Mouse (Mus musculus): ENCODE data around the gene Tns1.

The Tns1 gene

DNA sequence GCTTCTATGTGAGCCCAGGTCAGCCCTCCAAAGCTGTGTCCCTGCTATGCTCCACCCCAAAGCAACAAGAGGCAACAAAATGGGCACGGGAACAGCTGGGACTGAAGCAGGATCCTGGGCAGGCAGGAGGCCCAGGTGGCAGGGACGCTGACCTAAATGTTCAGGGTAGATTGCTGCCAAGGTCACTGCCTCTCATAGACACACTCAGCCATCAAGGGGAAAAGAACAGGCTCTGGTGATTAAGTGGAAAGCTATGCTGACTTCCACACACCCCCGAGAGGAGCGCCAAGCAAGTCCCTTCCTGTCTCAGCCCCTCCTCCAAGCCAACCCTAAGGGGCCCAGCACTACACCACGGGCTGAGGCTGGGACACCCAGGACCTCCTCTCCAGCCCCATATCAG lies 115.8 kb downstream of the Tns1 start:
- in situ Hi-C loops (cut with MboI; ENCODE audit: low pct_unique_long_range_greater_than_20kb in 1 of 2, low sequenced_read_pairs in 2 of 2, unreplicated experiment in 1 of 2), result no loop called here

DNA sequence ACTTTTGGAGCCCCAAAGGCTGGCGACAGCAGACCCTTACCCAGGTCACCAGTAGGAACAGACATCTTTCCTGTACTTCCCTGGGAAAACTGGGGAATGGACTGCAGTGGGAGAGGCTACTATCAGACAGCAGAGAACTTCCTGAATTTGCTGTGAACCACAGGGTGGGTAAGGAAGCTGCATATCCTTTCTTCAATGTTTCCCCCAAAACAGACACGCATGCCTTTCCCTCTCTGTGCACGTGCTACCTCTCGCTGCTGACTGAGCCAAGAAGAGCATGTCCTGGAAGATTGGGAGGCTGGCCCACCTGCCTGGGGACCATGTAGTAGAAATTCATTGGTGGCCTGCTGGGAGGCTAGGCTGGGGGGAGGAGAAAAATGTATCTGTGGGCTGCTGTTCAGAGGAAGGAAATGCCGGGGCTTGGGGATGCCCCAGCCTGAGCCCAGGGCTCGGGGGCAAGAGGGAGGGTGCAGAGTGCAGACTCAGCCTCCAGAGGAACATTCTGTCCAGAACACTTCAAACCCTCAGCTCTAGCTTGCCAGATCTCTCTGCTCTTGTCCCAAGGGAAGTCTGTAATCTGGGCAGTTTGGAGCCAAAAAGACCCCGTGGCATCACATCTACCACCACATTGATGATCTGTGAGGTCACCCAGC lies 116.7 kb downstream of the Tns1 start:
- in situ Hi-C loops (cut with MboI; ENCODE audit: low pct_unique_long_range_greater_than_20kb in 1 of 2, low sequenced_read_pairs in 2 of 2, unreplicated experiment in 1 of 2), result no loop called here

DNA sequence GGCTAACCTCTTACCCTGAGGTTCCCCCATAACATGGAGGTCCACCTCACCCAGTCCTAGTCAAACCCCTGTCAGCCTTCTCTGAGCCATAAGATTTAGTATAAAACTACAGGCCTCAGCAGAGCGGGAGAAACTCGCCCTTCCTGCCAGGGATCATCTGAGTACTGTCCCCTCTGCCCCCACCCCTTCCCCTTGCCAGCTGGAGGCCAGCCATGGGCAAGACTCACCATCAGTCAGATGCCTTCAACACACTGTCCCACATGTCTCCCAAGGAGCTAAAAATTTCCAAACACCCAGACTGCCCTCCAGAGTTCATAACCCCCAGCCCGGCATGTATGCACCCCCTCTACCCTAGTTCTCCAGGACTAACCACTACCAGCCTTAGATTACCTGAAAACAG lies 119.2 kb downstream of the Tns1 start:
- in situ Hi-C loops (cut with MboI; ENCODE audit: low pct_unique_long_range_greater_than_20kb in 1 of 2, low sequenced_read_pairs in 2 of 2, unreplicated experiment in 1 of 2), result no loop called here

DNA sequence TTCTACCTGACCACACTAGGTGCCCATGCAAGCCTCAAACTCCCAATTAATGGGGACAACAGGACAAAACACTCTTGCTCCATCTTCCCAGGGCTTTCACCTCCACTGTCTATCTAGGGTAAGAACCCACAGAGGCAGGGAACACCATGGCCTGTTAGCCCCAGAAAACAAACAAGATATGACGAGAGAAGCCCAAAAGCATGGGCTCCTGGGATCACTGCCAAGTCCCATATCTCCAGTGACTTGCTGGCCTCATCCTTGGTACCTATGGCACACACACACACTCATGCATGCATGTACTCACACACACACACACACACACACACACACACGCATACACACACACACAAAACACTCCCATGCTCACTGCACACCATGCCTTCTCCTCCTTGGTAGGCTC lies 120.5 kb downstream of the Tns1 start:
- in situ Hi-C loops (cut with MboI; ENCODE audit: low pct_unique_long_range_greater_than_20kb in 1 of 2, low sequenced_read_pairs in 2 of 2, unreplicated experiment in 1 of 2), result no loop called here

DNA sequence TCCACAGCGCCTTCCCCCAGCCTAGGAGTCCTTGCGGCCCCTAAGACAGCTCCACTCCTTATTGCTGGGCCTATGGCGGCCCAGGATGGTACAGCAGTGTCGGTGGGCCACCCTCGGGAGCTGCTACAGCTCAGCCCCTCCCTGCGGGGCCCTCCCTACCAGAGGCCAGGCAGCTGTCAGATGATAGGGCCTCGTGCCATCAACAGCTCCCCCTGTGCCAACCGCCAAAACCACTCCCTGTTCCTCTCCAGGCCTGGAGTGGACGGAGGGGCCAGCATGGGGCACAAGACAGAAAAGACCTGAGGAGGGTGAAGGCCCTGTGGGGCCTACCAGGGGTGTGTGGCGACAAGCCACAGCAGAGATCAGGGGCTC lies 122.8 kb downstream of the Tns1 start:
- in situ Hi-C loops (cut with MboI; ENCODE audit: low pct_unique_long_range_greater_than_20kb in 1 of 2, low sequenced_read_pairs in 2 of 2, unreplicated experiment in 1 of 2), result no loop called here

DNA sequence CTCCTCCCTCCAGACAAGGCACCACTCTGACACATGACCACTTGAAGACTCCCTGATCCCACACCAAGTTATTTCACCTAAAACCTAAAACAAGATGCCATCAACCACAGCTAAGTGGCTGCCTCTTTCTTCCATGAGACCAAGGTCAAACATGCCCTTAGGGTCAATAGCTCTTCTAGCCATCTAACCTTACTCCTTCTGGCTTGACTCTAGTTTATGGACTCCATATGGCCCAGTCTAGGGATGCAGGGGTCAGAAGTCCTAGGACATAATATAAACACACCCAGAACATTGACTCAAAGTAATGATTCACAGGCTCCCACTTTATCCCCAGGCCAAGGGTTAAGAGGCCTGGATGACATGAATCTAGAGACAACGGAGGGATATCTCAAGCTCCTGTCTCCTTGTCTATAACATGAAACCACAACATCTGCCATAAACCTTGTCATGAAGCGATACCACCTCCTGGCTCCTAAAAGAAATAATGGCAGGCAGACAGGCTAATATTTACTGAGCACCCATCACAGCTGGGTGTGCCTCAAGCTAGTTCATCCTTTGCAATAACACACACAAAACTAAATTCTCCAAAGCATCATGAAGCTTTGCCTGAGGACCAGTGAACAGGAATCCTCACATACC lies 123.3 kb downstream of the Tns1 start:
- in situ Hi-C loops (cut with MboI; ENCODE audit: low pct_unique_long_range_greater_than_20kb in 1 of 2, low sequenced_read_pairs in 2 of 2, unreplicated experiment in 1 of 2), result no loop called here

DNA sequence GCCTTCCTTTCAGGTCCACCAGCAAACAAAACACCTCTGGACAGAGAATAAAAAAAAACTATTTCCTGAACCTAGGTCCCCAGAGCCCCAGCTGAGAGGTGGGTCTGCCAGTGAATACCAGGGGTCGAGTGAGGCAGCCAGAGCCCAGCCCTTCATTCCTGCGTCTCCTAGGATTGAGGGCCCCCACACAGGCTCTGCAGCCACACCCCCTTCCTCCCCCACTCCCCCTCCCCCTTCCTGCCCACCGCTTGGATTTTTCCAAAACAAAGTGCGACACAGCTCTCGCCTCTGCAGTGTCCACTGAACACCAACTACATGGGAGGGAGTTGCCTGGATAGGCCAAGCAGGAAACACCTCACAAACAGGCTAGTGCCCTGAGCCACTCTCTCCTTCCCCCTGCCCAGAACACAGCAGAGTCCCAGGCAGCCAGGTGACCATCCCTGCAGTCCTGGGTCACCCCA lies 124.0 kb downstream of the Tns1 start:
- in situ Hi-C loops (cut with MboI; ENCODE audit: low pct_unique_long_range_greater_than_20kb in 1 of 2, low sequenced_read_pairs in 2 of 2, unreplicated experiment in 1 of 2), result no loop called here

DNA sequence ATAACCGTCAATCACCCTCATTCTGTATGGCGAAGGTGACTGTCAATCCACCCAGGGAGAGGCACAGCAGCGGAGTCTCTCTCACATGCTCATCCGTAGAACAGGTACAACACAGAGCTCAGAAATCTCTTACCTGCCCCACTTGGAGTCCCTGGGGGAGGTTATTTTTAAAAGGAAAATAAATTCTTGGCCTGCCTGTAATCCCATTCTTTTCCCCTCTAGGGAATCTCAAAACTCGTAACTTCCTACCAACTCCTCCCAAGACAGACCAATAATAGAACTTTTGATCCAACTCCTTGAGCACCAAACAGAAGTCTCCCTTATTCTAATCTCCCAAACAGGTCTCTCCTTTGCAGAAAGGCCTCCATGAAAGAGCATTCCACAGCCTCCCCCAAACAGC lies 124.7 kb downstream of the Tns1 start:
- in situ Hi-C loops (cut with MboI; ENCODE audit: low pct_unique_long_range_greater_than_20kb in 1 of 2, low sequenced_read_pairs in 2 of 2, unreplicated experiment in 1 of 2), result loop anchor here in 1 of 2 experiments (5.0 kb wide), 1 partner anchor 78 kb away; no protein-coding TSS in a partner anchor

DNA sequence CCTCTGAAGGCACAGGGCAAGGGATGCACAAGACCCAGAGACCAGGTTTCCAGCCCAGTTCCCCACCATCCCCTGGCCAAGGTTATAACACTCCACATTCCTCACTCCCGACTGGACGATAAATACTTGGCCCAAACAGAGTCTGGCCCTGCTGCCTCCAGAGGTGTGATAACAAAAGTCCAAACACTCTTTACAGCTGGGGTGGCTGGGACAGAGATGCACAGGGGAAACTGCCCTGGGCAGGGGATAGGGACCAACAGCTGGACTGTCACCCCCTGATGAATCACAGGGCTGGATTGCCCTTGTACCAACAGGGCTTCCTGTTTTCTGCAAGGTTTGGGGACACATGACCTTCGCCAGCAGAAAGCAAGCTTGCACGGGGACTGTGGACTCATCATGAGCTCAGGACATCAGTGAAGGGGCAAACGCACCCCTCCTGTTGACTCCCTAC lies 125.3 kb downstream of the Tns1 start:
- in situ Hi-C loops (cut with MboI; ENCODE audit: low pct_unique_long_range_greater_than_20kb in 1 of 2, low sequenced_read_pairs in 2 of 2, unreplicated experiment in 1 of 2), result loop anchor here in 1 of 2 experiments (5.0 kb wide), 1 partner anchor 78 kb away; no protein-coding TSS in a partner anchor

DNA sequence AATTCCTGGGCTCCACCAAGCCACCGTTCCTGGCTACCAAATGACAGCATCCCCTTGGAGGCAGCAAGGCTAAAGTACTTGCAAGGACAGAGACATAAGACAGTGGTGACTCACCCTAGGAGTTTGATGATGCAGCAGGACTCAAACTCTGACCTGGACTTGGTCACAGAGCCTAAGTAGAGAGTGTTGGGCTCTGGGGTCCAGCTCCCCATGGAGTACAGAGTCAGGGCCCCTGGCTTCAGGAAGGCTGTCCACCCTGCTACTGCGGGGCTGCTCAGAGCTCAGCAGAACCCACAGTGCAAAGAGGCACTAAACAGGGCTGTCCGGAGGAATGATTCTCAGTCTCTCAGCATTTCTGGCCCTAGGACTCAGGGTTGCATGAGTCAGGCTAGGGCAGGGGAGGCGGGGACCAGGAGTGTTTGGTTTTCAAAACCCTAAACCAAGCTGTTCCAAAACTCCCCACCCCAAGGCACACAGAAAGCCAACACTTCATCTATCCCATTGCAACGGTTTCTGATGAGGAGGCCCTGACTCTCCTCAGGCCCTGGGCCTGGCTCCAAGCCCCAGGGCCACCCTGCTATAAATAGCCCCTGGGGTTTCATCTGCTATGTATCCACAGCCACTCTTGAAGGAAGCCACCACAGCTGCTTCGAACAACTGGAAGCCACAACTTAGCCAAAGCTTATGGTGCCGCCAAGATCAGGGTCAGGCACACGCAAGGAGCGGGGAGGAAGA lies 126.0 kb downstream of the Tns1 start:
- in situ Hi-C loops (cut with MboI; ENCODE audit: low pct_unique_long_range_greater_than_20kb in 1 of 2, low sequenced_read_pairs in 2 of 2, unreplicated experiment in 1 of 2), result loop anchor here in 1 of 2 experiments (5.0 kb wide), 1 partner anchor 79 kb away; no protein-coding TSS in a partner anchor

DNA sequence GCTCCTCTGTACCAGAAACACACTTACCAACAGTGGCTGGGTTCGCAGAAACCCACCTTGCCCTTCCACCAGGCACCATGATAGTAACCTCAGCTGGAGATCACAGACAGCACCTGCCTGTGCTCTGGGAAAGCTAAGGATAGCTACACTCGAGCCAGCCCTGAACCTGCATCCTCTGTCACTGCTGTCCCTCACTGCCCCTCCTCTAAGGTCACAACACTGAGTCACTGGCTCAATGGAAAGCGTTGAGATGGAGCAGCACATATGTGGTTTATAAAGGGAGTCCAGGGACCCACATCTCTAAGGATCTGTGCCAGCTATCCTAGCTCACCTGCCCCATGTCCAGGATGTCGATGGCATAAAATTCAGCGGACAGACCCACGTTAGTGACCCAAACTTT lies 126.9 kb downstream of the Tns1 start:
- in situ Hi-C loops (cut with MboI; ENCODE audit: low pct_unique_long_range_greater_than_20kb in 1 of 2, low sequenced_read_pairs in 2 of 2, unreplicated experiment in 1 of 2), result loop anchor here in 1 of 2 experiments (5.0 kb wide), 1 partner anchor 80 kb away; no protein-coding TSS in a partner anchor

DNA sequence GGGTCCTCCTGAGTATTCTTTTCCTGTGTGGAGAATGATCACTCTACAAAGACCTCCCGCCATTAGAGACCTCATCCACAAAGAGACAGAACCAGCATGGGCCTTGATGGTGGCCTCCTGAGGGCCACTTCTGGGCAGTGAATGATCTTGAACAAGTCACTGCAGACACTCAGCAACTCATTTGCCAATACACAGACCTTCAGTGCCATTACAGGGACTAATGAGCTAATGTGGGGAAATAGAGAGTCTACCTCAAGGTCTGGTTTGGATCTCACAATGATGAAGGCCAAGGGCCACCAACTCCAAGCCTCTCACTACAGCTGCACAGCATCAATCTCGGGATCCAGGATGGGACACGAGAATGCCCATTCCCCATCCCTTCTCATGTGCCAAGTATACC lies 127.6 kb downstream of the Tns1 start:
- in situ Hi-C loops (cut with MboI; ENCODE audit: low pct_unique_long_range_greater_than_20kb in 1 of 2, low sequenced_read_pairs in 2 of 2, unreplicated experiment in 1 of 2), result loop anchor here in 1 of 2 experiments (5.0 kb wide), 1 partner anchor 81 kb away; no protein-coding TSS in a partner anchor

DNA sequence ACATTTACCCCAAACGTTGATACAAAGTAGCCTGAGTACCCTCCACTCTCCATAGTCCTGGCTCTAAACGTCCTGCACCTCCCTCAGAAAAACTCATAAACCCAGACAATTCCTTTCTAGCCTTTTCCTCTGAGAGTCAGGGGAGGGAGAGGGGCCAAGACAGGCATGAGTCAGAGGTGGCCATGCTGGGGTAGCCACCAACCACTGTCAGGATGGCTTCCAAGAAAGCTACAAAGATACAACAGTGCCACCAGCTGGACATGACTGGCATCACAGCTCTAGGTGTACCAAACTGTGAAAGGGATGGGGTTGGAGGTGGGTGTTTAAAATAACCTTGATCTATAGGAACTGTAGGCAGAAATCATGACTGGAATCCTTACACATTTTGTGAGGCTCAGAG lies 128.0 kb downstream of the Tns1 start:
- in situ Hi-C loops (cut with MboI; ENCODE audit: low pct_unique_long_range_greater_than_20kb in 1 of 2, low sequenced_read_pairs in 2 of 2, unreplicated experiment in 1 of 2), result loop anchor here in 1 of 2 experiments (5.0 kb wide), 1 partner anchor 81 kb away; no protein-coding TSS in a partner anchor

DNA sequence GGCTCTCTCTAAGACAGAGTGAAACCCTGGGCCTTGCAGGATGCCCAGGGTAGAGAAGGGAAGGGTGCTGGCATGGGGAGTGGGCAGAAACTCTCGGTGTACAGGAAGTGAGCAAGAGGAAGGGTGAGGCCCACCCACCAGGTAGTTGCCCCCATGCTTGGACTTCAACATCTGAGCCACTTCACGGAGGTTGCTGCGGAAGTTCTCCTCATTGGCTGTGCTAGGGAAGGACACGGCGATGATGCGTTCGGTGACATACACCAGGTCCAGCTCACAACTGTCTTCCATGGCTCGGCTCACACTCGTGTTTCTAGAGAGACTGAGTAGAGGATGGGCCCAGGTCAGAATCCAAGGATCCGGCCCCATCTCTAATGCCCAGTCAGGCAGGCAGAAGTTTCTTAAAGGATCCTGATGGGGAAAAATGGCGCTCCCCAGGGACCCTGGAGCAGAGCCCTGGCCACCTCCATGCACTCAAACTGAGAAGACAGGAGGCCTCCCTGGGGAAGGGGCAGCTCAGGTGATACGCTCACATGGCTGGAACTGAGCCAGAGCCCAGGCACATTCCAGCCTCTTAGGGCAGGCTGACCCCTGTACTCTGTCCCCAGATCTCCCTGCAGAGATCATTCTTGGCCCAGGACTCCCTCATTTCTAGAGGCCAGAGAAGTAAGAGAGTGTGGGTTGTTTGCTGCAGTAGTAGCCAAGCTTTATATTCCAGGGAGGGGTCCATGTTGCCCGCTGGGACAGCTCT lies 129.0 kb downstream of the Tns1 start:
- in situ Hi-C loops (cut with MboI; ENCODE audit: low pct_unique_long_range_greater_than_20kb in 1 of 2, low sequenced_read_pairs in 2 of 2, unreplicated experiment in 1 of 2), result loop anchor here in 1 of 2 experiments (5.0 kb wide), 1 partner anchor 82 kb away; no protein-coding TSS in a partner anchor

DNA sequence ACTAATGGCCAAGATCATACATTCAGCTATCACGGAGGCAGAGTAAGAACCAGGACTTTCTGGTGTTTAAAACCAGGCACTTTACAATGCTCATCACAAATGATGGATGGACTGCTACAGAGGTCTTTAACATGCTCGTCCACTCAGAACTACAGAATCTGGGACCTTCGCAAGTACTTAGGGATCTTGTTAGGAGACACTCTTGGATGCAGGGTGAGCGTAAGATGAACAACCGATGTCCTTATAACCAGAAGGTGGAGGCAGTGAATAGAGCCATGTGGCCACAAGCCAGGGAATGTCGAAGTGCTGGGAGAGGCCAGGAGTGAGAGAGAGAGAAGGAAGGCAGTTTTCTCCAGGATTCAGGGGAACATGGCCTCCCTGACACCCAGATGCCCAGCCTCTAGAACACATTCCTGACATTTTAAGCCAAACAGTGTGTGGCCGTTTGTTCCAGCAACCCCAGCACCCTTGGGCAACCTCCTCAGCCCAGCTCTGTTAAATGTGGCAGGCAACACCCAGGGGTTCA lies 130.3 kb downstream of the Tns1 start:
- in situ Hi-C loops (cut with MboI; ENCODE audit: low pct_unique_long_range_greater_than_20kb in 1 of 2, low sequenced_read_pairs in 2 of 2, unreplicated experiment in 1 of 2), result no loop called here

DNA sequence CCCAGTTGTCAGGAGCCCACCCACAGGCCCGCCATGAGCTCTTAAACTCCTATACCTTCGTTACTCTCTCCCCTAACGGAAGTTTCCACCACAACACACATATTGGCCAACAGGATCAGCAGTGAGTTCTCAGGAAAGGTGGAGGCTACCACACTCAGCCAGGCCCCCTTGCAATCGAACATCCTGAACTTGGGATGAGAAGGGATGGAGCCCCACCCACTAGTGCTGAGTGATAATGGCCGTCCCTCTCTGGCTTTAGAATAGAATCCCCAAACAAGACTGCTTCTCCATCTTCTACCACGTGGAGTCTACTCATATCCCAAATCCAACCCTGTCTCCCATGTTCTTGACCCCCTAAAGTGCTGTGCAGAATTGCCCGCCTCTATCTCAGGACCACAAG lies 131.0 kb downstream of the Tns1 start:
- in situ Hi-C loops (cut with MboI; ENCODE audit: low pct_unique_long_range_greater_than_20kb in 1 of 2, low sequenced_read_pairs in 2 of 2, unreplicated experiment in 1 of 2), result no loop called here

DNA sequence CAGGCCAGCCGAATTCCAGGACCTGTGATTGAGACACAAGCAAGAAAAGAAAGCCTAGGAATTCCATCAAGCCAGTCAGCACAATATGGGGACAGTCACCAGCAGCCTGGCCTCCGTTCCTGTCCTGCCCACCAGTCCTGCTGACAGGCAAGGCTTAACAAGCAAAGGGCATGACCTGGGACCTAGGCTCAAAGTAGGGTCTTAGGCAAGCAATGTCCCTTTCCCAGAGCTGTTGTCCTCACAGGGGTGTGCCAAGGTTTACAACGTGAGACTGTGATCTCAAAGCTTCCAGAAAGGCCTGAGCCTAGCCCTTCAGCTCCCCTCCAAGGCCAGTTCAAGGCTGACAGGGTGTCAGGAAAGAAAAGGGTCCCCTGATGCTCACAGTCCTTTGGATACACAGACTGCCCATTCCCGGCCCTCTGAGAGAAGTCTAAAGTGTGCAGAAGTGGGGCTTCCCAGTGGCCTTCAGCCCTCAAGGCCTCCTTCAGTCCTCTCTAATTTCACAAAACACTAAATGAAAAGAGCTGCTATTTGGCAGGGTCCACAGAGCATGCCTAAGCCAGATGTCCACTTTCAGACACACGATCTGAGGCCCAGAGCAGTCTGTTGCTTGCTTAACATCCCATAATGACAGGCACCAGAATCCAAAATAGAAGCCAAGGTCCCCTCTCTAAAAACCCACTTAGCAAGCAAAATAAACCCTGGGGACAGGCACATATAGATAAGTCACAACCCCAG lies 131.9 kb downstream of the Tns1 start:
- in situ Hi-C loops (cut with MboI; ENCODE audit: low pct_unique_long_range_greater_than_20kb in 1 of 2, low sequenced_read_pairs in 2 of 2, unreplicated experiment in 1 of 2), result no loop called here

DNA sequence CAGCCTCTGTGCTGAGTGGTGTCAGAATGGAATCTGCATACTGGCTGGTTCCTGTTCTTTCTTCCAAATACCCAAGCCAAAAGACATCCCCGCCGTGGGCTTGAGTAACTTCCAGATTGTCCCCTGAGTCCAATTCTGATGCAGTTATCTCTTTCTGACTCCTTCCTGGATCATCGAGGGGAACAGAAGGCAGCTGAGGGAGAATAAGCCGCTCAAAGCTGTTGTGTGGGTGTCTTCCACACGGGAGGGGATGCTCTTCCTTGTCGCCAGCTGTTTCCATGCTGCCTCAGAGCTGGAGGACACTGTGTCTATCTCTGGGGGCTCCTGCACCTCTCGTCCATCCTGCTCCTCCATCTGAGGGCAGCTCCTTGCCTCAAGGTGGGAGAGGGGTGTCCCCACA lies 133.0 kb downstream of the Tns1 start:
- in situ Hi-C loops (cut with MboI; ENCODE audit: low pct_unique_long_range_greater_than_20kb in 1 of 2, low sequenced_read_pairs in 2 of 2, unreplicated experiment in 1 of 2), result no loop called here

All from mouse embryonic stem cell (cell line).